Mouse (Mus musculus) forebrain, embryonic 15.5 days (tissue): ENCODE measurements around the gene Gm9903. TPM values are rescaled to one million over a fixed set of nuclear protein-coding genes. Genes with fewer than 3 reads are reported as not detected.

Source experiments
- ATAC-seq: fragments of 200-750 bp; cut with Nextera tagmentation; replicated peaks from 2 replicates; pipeline ENCODE4 v1.8.0; 2017; ENCODE audit warnings: mild to moderate bottlenecking, moderate TSS enrichment, moderate library complexity
- H3K27ac ChIP-seq: fragments of 300-500 bp; sonication (generic); replicated peaks from 2 replicates; pipeline ENCODE4 v1.5.1; 2015; ENCODE audit warnings: mild to moderate bottlenecking, inconsistent platforms
- H3K27me3 ChIP-seq: fragments of 300-500 bp; sonication (generic); 2 replicates; pipeline ENCODE4 v1.6.1; 2015; ENCODE audit warnings: inconsistent platforms
- H3K36me3 ChIP-seq: fragments of 300-500 bp; sonication (generic); 2 replicates; pipeline ENCODE4 v1.6.1; 2015; ENCODE audit warnings: mild to moderate bottlenecking, inconsistent platforms
- H3K4me1 ChIP-seq: fragments of 300-500 bp; sonication (generic); 2 replicates; pipeline ENCODE4 v1.6.1; 2015; ENCODE audit warnings: inconsistent platforms
- H3K4me2 ChIP-seq: fragments of 300-500 bp; sonication (generic); replicated peaks from 2 replicates; pipeline ENCODE4 v1.6.1; 2015; ENCODE audit warnings: mild to moderate bottlenecking, inconsistent platforms
- H3K4me3 ChIP-seq: fragments of 300-500 bp; sonication (generic); 2 replicates; pipeline ENCODE4 v1.5.1; 2015; ENCODE audit warnings: mild to moderate bottlenecking, inconsistent platforms
- H3K9ac ChIP-seq: fragments of 300-500 bp; sonication (generic); replicated peaks from 2 replicates; pipeline ENCODE4 v1.6.1; 2015; ENCODE audit warnings: mild to moderate bottlenecking, inconsistent platforms
- H3K9me3 ChIP-seq: fragments of 300-500 bp; sonication (generic); 2 replicates; pipeline ENCODE4 v1.6.1; 2016; ENCODE audit warnings: inconsistent platforms
- WGBS: fragments of 180-500 bp; shearing (Covaris S2); methylation state at CpG from one replicate; pipeline ENCODE4 v1.1.7; 2015; ENCODE audit warnings: mixed read lengths; 5-methylcytosine and 5-hydroxymethylcytosine counted together
- polyA plus RNA-seq: library from polyadenylated mRNA; unstranded; fragments of >200 nt; fragmentation: Nextera tagmentation; extraction: Ambion mirVana; gene quantifications from 2 replicates; pipeline ENCODE4 v1.2.1, GENCODE M21; 2015

Gm9903 gene
- polyA plus RNA-seq, 1 experiment from 2014 or later: 0.60 TPM

GRCm38 (mm10) chr5:33651921-33652782, 22.4 kb downstream of the Gm9903 start, which contains the start of gene Slbp:
Slbp (minus strand) TSS chr5:33652574.
- Histone ChIP-seq H3K27me3 (no peaks in the 10 kb centered on the region), H3K4me3 (peak within 1 kb of the TSS; percentile 90), H3K36me3 (peaks cover 25% of the 10 kb centered on the region), H3K9me3 (no peaks in the 10 kb centered on the region), H3K9ac (peak within 1 kb of the TSS; percentile 83), H3K4me2 (peak within 1 kb of the TSS; percentile 54), H3K4me1 (peaks cover 43% of the 10 kb centered on the region), H3K27ac (peak within 1 kb of the TSS; percentile 98)
- ATAC-seq: peak; percentile 97
- under 1% methylated on average over 82 of the region's 82 CpGs for WGBS

GRCm38 (mm10) chr5:33652783-33653173, 23.1 kb downstream of the Gm9903 start:
- peak overlapping the region; percentile 83 for H3K9ac ChIP-seq

DNA sequence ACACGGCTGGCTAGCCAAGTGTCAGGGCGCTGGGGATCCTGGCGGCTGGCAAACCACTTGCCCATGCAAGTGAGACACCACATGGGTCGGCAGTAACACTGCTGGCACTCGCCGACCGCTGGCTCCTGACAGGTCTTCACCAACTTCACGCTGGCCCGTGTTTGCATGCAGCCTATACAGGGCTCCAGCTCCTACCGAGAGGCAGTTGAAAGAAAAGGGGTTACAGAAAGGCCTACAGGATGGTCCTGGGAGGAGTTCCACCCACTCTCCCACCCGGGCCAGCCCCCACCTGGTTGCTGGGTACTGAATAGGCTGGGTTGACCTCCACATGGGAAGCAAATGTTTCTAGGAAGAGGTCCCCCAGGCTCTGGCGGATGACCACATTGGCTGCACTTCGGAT, 24.7 kb downstream of the Gm9903 start:
- H3K9ac ChIP-seq: no peak overlapping the region
- WGBS: 93% methylated on average over 13 of the region's 13 CpGs
- H3K9me3 ChIP-seq: no peaks in the 10 kb centered on the region
- no peak for ATAC-seq
- H3K36me3 ChIP-seq: peaks cover 15% of the 10 kb centered on the region
- no peaks in the 10 kb centered on the region for H3K27me3 ChIP-seq
- H3K4me2 ChIP-seq: no peak overlapping the region
- H3K4me3 ChIP-seq: no peak overlapping the region
- peaks cover 54% of the 10 kb centered on the region for H3K4me1 ChIP-seq
- H3K27ac ChIP-seq: no peak overlapping the region

More at GRCm38 (mm10) chr5:33652783-33653173, 23.1 kb downstream of the Gm9903 start:
- no peaks in the 10 kb centered on the region for H3K9me3 ChIP-seq
- WGBS: 2% methylated on average over 9 of the region's 9 CpGs
- H3K36me3 ChIP-seq: peaks cover 18% of the 10 kb centered on the region
- peak overlapping the region; percentile 98 for H3K27ac ChIP-seq
- peak overlapping the region; percentile 54 for H3K4me2 ChIP-seq
- H3K4me3 ChIP-seq: peak overlapping the region; percentile 90
- no peaks in the 10 kb centered on the region for H3K27me3 ChIP-seq
- ATAC-seq: peak; percentile 41
- H3K4me1 ChIP-seq: peaks cover 45% of the 10 kb centered on the region

GRCm38 (mm10) chr5:33655251-33655840, 25.6 kb downstream of the Gm9903 start:
- Histone ChIP-seq H3K27me3 (no peaks in the 10 kb centered on the region), H3K9me3 (no peaks in the 10 kb centered on the region), H3K4me2 (no peak overlapping the region), H3K9ac (no peak overlapping the region), H3K4me3 (no peak overlapping the region), H3K27ac (no peak overlapping the region), H3K4me1 (peaks cover 57% of the 10 kb centered on the region), H3K36me3 (peaks cover 14% of the 10 kb centered on the region)
- ATAC-seq: no peak
- WGBS: 94% methylated on average over 10 of the region's 10 CpGs

GRCm38 (mm10) chr5:33656739-33657138, 27.0 kb downstream of the Gm9903 start:
- Histone ChIP-seq H3K36me3 (peaks cover 14% of the 10 kb centered on the region), H3K27me3 (no peaks in the 10 kb centered on the region), H3K4me1 (peaks cover 47% of the 10 kb centered on the region), H3K27ac (no peak overlapping the region), H3K4me3 (peak overlapping the region; percentile 78), H3K4me2 (peak overlapping the region; percentile 95), H3K9ac (peak overlapping the region; percentile 69), H3K9me3 (no peaks in the 10 kb centered on the region)
- 35% methylated on average over 1 of the region's 1 CpGs for WGBS
- no peak for ATAC-seq

DNA sequence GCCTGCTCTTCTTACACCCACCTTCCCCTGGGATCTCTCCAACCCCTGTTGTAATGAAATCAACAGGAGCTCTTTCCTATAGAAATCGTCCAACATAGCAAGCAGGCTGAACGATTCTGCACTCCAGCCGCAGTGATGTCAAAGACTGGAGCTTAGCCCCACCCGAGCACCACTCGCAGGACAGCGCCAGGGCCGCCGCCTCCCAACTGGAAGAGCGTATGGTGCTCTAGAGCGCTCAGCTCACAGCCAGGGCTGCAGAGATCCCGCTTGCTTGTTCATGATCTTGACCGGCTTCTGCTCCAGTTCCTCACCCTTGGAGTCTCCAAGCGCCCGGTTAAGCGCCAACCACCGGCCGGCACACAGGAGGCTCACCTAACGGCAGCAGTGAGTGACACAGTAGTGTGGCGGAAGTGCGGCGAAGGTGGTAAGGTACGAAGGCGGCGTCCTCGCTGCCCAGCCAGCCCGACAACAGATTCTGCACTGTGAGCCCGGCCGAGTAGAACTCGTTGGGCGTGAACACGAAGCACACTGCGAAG, 27.6 kb downstream of the Gm9903 start:
- Histone ChIP-seq H3K27me3 (no peaks in the 10 kb centered on the region), H3K9ac (peak overlapping the region; percentile 69), H3K9me3 (no peaks in the 10 kb centered on the region), H3K4me3 (peak overlapping the region; percentile 78), H3K4me2 (peak overlapping the region; percentile 95), H3K36me3 (peaks cover 14% of the 10 kb centered on the region), H3K27ac (peak overlapping the region; percentile 97), H3K4me1 (peaks cover 47% of the 10 kb centered on the region)
- WGBS: under 1% methylated on average over 32 of the region's 32 CpGs
- no peak for ATAC-seq

DNA sequence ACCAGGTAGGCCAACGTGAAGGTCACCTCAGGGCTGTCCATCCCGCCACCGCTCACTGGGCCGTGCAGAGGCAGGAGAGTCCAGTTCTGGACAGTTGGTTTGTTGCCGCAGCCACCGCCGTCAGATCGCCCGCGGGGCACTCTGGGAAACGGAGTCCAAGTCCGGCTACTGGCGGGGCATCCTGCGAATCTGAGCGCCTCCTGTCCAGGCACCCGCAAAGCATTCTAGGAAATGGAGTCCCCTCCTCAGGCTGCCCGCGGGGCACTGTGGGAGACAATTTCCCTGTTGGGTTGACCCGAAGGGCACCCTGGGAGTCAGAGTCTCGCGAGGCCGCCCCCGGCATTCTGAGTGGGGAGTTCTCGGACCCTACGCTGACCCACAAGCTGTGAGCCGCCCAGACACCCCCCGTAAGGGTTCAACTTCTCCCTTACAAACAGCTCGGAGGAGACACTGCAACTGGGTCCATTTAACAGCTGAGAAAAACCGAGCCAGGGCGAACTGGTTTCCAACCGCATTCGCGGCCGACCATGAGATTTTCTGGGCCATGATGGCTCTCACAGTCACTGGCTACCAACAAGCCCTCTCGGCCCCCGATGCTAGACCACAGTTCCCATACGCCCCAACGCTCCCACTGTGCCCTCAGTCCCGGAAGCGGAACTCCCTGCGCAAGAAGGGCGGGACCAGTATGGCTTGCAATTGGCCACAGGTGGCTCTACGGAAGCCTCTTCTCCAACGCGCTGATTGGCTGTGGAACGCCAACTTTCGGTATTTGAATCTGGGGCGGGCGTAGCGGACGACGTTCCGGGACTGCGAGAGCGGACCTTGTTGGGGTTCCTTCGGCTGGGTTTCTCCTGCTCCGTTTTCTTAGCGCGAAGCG, 28.3 kb downstream of the Gm9903 start, which contains the start of the genes Tacc3 and Tmem129:
Tacc3 (plus strand) TSS at position 342 of the 877 bp plus-strand sequence.
Tmem129 (minus strand) TSS at position 630 of the 877 bp plus-strand sequence.
- WGBS: 0% methylated on average over 60 of the region's 60 CpGs
- Histone ChIP-seq H3K9me3 (no peaks in the 10 kb centered on the region), H3K4me3 (peak within 1 kb of the TSS; percentile 78), H3K27ac (peak within 1 kb of the TSS; percentile 97), H3K4me2 (peak within 1 kb of the TSS; percentile 95), H3K27me3 (no peaks in the 10 kb centered on the region), H3K4me1 (peaks cover 43% of the 10 kb centered on the region), H3K36me3 (peaks cover 17% of the 10 kb centered on the region), H3K9ac (peak within 1 kb of the TSS; percentile 69)
- ATAC-seq: peak; percentile 99

GRCm38 (mm10) chr5:33658664-33659050, 28.9 kb downstream of the Gm9903 start:
- Histone ChIP-seq H3K36me3 (peaks cover 13% of the 10 kb centered on the region; the same call in 1 of the 2 replicates), H3K9ac (peak overlapping the region; percentile 51), H3K4me2 (peak overlapping the region; percentile 95), H3K27ac (peak overlapping the region; percentile 97; the same call in 1 of the 2 replicates), H3K4me1 (peaks cover 43% of the 10 kb centered on the region), H3K4me3 (peak overlapping the region; percentile 78), H3K9me3 (no peaks in the 10 kb centered on the region), H3K27me3 (no peaks in the 10 kb centered on the region)
- WGBS: under 1% methylated on average over 26 of the region's 26 CpGs
- ATAC-seq: peak; percentile 9

- Histone ChIP-seq H3K27ac (no peak overlapping the region), H3K36me3 (peaks cover 25% of the 10 kb centered on the region), H3K4me1 (no peaks in the 10 kb centered on the region), H3K9me3 (no peaks in the 10 kb centered on the region), H3K4me2 (no peak overlapping the region), H3K4me3 (no peak overlapping the region), H3K9ac (no peak overlapping the region), H3K27me3 (no peaks in the 10 kb centered on the region)
- ATAC-seq: no peak
Observed at GRCm38 (mm10) chr5:33668223-33668622, 38.5 kb downstream of the Gm9903 start.

GRCm38 (mm10) chr5:33671659-33672058, 41.9 kb downstream of the Gm9903 start:
- no peak overlapping the region for H3K4me2 ChIP-seq
- H3K9ac ChIP-seq: no peak overlapping the region
- H3K9me3 ChIP-seq: no peaks in the 10 kb centered on the region
- H3K4me3 ChIP-seq: no peak overlapping the region
- H3K27ac ChIP-seq: no peak overlapping the region
- H3K36me3 ChIP-seq: peaks cover 23% of the 10 kb centered on the region
- no peaks in the 10 kb centered on the region for H3K27me3 ChIP-seq
- WGBS: 88% methylated on average over 5 of the region's 5 CpGs
- no peak for ATAC-seq
- H3K4me1 ChIP-seq: peaks cover 7% of the 10 kb centered on the region

DNA sequence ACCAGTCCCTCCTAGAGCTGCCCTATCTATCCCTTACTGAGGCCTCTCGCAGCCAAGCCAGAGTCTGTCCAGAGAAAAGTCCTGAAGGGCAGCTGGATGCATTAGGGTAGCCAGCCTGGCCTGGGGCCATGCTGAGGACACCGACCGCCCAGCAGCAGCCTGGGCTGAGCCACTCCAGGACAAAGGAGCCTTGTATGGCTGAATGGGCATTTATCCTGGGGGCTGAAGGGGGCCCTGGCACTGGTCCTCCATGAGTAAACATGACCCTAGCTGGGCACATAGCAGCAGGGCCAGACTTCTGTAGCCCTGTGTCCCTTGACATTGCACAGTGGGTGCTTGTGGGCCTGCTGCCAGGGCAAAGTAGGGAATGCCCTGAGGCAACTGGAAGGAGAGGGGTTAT, 44.7 kb downstream of the Gm9903 start:
- ATAC-seq: peak; percentile 83
- Histone ChIP-seq H3K4me1 (peaks cover 7% of the 10 kb centered on the region), H3K4me3 (no peak overlapping the region), H3K9ac (no peak overlapping the region; the same call in 1 of the 2 replicates), H3K27ac (no peak overlapping the region), H3K9me3 (no peaks in the 10 kb centered on the region), H3K27me3 (no peaks in the 10 kb centered on the region), H3K36me3 (peaks cover 13% of the 10 kb centered on the region), H3K4me2 (no peak overlapping the region)
- 14% methylated on average over 3 of the region's 3 CpGs for WGBS
